Mouse (Mus musculus) forebrain, embryonic 14.5 days (tissue): ENCODE measurements at regions not wholly inside any gene's neighbourhood (a gene's known extent, or its start where the extent isn't known, plus 50 kb on each side); places are given as distances from the start of the nearest gene placed in this dataset.

Experiments
- ATAC-seq: fragments of 200-750 bp; cut with Nextera tagmentation; 2 replicates; pipeline ENCODE4 v1.8.0; 2017; ENCODE audit warnings: mild to moderate bottlenecking, moderate library complexity
- DNase-seq: peaks from one replicate; pipeline ENCODE4 v3.0.0-alpha.2; 2015; ENCODE audit warnings: low spot score
- H3K27ac ChIP-seq: fragments of 300-500 bp; sonication (generic); 2 replicates; pipeline ENCODE4 v1.5.1; 2014; ENCODE audit warnings: low read depth, mild to moderate bottlenecking, control low read depth, low read length, moderate library complexity
- H3K27me3 ChIP-seq: fragments of 300-500 bp; sonication (generic); replicated peaks from 2 replicates; pipeline ENCODE4 v1.6.1; 2014; ENCODE audit warnings: low read length, control low read depth, mixed read lengths; ENCODE audit not compliant: control insufficient read depth, insufficient read depth
- H3K36me3 ChIP-seq: fragments of 300-500 bp; sonication (generic); 2 replicates; pipeline ENCODE4 v1.6.1; 2014; ENCODE audit warnings: low read length, control low read depth; ENCODE audit not compliant: control insufficient read depth, insufficient read depth
- H3K4me1 ChIP-seq: fragments of 300-500 bp; sonication (generic); 2 replicates; pipeline ENCODE4 v1.6.1; 2014; ENCODE audit warnings: antibody characterized with exemption, low read length, control low read depth; ENCODE audit not compliant: control insufficient read depth, insufficient read depth
- H3K4me2 ChIP-seq: fragments of 300-500 bp; sonication (generic); 2 replicates; pipeline ENCODE4 v1.6.1; 2014; ENCODE audit warnings: mild to moderate bottlenecking, control low read depth, low read length
- H3K4me3 ChIP-seq: fragments of 300-500 bp; sonication (generic); 2 replicates; pipeline ENCODE4 v1.5.1; 2014; ENCODE audit warnings: low read depth, low read length, control low read depth
- H3K9ac ChIP-seq: fragments of 300-500 bp; sonication (generic); 2 replicates; pipeline ENCODE4 v1.6.1; 2014; ENCODE audit warnings: mild to moderate bottlenecking, low read length, control low read depth, moderate library complexity
- H3K9me3 ChIP-seq: fragments of 300-500 bp; sonication (generic); replicated peaks from 2 replicates; pipeline ENCODE4 v1.6.1; 2016; ENCODE audit warnings: low read length, control low read depth, mixed read lengths; ENCODE audit not compliant: control insufficient read depth
- WGBS: fragments of 180-500 bp; shearing (Covaris S2); extraction: QIAGEN DNeasy Blood & Tissue Kit; methylation state at CpG from one replicate; pipeline ENCODE4 v1.1.7; 2014; 5-methylcytosine and 5-hydroxymethylcytosine counted together

GRCm38 (mm10) chr6:14298167-14298566 lies 426.8 kb upstream of the 2610001J05Rik start:
- Histone ChIP-seq H3K27me3 (no peaks in the 10 kb centered on the region), H3K4me2 (no peak overlapping the region), H3K27ac (no peak overlapping the region), H3K4me3 (no peak overlapping the region), H3K9me3 (no peaks in the 10 kb centered on the region), H3K4me1 (no peaks in the 10 kb centered on the region), H3K36me3 (no peaks in the 10 kb centered on the region), H3K9ac (no peak overlapping the region)
- DNase-seq (no peak), ATAC-seq (no peak)

- no peak for ATAC-seq
- H3K36me3 ChIP-seq: no peaks in the 10 kb centered on the region
- no peaks in the 10 kb centered on the region for H3K27me3 ChIP-seq
- H3K4me2 ChIP-seq: no peak overlapping the region
- H3K27ac ChIP-seq: no peak overlapping the region
- no peak for DNase-seq
- H3K9me3 ChIP-seq: no peaks in the 10 kb centered on the region
- H3K4me1 ChIP-seq: no peaks in the 10 kb centered on the region
- H3K9ac ChIP-seq: no peak overlapping the region
- no peak overlapping the region for H3K4me3 ChIP-seq
These were observed 426.1 kb upstream of the 2610001J05Rik start for GRCm38 (mm10) chr6:14297428-14297827.

GRCm38 (mm10) chr6:14290843-14291242 lies 419.5 kb upstream of the 2610001J05Rik start:
- H3K9ac ChIP-seq: no peak overlapping the region
- H3K36me3 ChIP-seq: no peaks in the 10 kb centered on the region
- no peak overlapping the region for H3K4me2 ChIP-seq
- H3K27me3 ChIP-seq: no peaks in the 10 kb centered on the region
- no peaks in the 10 kb centered on the region for H3K4me1 ChIP-seq
- no peak overlapping the region for H3K27ac ChIP-seq
- ATAC-seq (no peak; the same call in 1 of the 2 replicates), DNase-seq (peak; percentile 21)
- H3K4me3 ChIP-seq: no peak overlapping the region
- H3K9me3 ChIP-seq: no peaks in the 10 kb centered on the region
- 13% methylated on average over 1 of the region's 1 CpGs for WGBS

DNA sequence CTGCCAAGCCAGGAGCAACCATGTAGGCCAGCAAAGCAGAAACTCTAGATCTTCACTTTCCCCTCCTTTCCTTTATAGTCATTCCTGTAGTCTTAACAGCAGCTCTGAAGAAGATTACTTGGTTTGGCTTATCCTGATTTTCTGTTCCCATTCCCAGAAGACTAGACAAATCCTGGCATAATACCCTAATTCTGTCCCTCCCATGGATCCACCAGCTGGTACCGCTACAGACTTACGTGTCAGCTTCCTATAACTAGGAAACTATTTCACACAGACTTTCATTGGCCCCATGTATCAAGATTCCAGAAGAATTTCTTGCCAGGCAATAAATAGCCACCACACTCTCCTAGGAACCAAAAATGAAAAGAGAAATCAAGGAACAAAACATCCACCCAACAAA lies 410.2 kb upstream of the 2610001J05Rik start:
- Histone ChIP-seq H3K9ac (no peak overlapping the region), H3K27me3 (no peaks in the 10 kb centered on the region), H3K4me2 (no peak overlapping the region), H3K27ac (no peak overlapping the region), H3K9me3 (no peaks in the 10 kb centered on the region), H3K4me3 (no peak overlapping the region), H3K36me3 (no peaks in the 10 kb centered on the region), H3K4me1 (no peaks in the 10 kb centered on the region)
- WGBS: 91% methylated on average over 2 of the region's 2 CpGs
- no peak for ATAC-seq
- DNase-seq: no peak

- Histone ChIP-seq H3K9ac (no peak overlapping the region), H3K4me1 (no peaks in the 10 kb centered on the region), H3K27ac (no peak overlapping the region), H3K27me3 (no peaks in the 10 kb centered on the region), H3K36me3 (no peaks in the 10 kb centered on the region), H3K9me3 (no peaks in the 10 kb centered on the region), H3K4me2 (no peak overlapping the region), H3K4me3 (no peak overlapping the region)
- 72% methylated on average over 1 of the region's 1 CpGs for WGBS
- ATAC-seq: no peak
- DNase-seq: peak; percentile 2
These were observed 390.6 kb upstream of the 2610001J05Rik start for GRCm38 (mm10) chr6:14261941-14262340.

DNA sequence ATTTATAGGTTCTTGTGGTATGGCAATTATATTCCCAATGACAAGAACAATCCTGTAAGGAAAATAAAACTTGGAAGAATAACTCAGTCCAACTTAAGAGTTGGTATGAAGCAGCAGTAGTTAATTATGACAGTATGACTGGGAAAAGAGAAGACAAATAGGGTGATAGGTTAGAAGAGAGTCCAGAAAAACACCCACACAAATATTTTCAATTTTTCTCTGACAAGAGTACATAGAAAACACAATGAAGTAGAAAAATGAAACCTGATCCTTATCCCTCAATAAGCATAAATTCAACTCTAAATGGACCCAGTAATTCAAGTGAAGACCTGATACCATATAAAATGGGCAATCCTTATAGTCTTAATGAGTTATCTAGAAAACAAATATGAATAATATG lies 369.0 kb upstream of the 2610001J05Rik start:
- no peaks in the 10 kb centered on the region for H3K4me1 ChIP-seq
- H3K9ac ChIP-seq: no peak overlapping the region
- H3K4me2 ChIP-seq: no peak overlapping the region
- no peaks in the 10 kb centered on the region for H3K36me3 ChIP-seq
- no peak for DNase-seq
- no peaks in the 10 kb centered on the region for H3K27me3 ChIP-seq
- no peaks in the 10 kb centered on the region for H3K9me3 ChIP-seq
- no peak for ATAC-seq
- no peak overlapping the region for H3K27ac ChIP-seq
- H3K4me3 ChIP-seq: no peak overlapping the region

DNA sequence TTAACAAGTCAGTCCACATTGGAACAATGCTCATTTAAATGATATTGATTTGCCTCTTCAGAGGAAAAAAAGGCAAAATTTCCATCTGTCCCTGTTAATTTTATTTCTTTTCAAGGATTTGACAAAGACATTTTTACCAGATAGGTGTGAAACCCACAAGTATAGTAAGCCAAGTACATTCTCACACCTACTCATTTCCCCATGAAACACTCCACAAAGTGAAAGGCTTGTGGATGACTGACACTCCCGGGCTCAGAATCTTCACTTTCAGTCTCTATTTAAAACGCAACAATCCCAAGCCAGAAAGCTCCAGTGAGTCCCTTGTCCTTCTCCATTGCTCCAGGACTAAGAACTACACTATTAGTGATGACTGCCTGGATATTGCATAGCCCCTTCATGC lies 367.8 kb upstream of the 2610001J05Rik start:
- Histone ChIP-seq H3K4me3 (no peak overlapping the region), H3K4me2 (no peak overlapping the region), H3K27me3 (no peaks in the 10 kb centered on the region), H3K36me3 (no peaks in the 10 kb centered on the region), H3K9ac (no peak overlapping the region), H3K4me1 (no peaks in the 10 kb centered on the region), H3K27ac (no peak overlapping the region), H3K9me3 (no peaks in the 10 kb centered on the region)
- DNase-seq (peak; percentile 1), ATAC-seq (no peak)
- WGBS: 74% methylated on average over 2 of the region's 2 CpGs

DNA sequence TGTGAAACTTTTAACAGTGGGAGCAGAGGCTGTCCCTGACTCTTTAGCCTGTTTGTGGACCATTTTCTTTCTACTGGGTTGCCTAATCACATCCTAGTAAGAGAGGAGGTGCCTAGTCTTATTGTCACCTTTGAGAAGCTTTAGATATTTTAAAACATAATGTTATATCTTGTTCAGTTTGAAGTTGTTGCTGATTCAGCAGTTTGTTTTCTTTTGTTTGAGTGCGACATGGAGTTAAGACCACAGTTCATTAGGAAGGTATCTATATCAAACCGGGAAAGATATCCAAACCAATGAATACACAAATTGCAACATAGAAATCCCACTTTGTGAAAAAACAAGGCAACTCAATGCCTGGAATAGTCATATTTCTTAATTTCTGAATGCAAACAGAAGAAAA lies 359.5 kb upstream of the 2610001J05Rik start:
- Histone ChIP-seq H3K27ac (no peak overlapping the region), H3K4me1 (no peaks in the 10 kb centered on the region), H3K9me3 (no peaks in the 10 kb centered on the region), H3K4me2 (no peak overlapping the region), H3K4me3 (no peak overlapping the region), H3K27me3 (no peaks in the 10 kb centered on the region), H3K9ac (no peak overlapping the region), H3K36me3 (no peaks in the 10 kb centered on the region)
- no peak for ATAC-seq
- DNase-seq: no peak
- 95% methylated on average over 2 of the region's 2 CpGs for WGBS

GRCm38 (mm10) chr6:14207509-14207908 lies 336.2 kb upstream of the 2610001J05Rik start:
- no peaks in the 10 kb centered on the region for H3K9me3 ChIP-seq
- peak; percentile 74 for DNase-seq
- no peak overlapping the region for H3K27ac ChIP-seq
- H3K4me3 ChIP-seq: no peak overlapping the region
- no peaks in the 10 kb centered on the region for H3K36me3 ChIP-seq
- H3K4me2 ChIP-seq: no peak overlapping the region
- no peak overlapping the region for H3K9ac ChIP-seq
- ATAC-seq: peak; percentile 76
- H3K4me1 ChIP-seq: no peaks in the 10 kb centered on the region
- 4% methylated on average over 2 of the region's 2 CpGs for WGBS
- H3K27me3 ChIP-seq: no peaks in the 10 kb centered on the region

GRCm38 (mm10) chr6:14197107-14197506 lies 325.8 kb upstream of the 2610001J05Rik start:
- H3K27ac ChIP-seq: no peak overlapping the region
- no peaks in the 10 kb centered on the region for H3K36me3 ChIP-seq
- WGBS: 71% methylated on average over 3 of the region's 3 CpGs
- no peak for ATAC-seq
- H3K4me2 ChIP-seq: no peak overlapping the region
- no peaks in the 10 kb centered on the region for H3K9me3 ChIP-seq
- no peak overlapping the region for H3K4me3 ChIP-seq
- H3K27me3 ChIP-seq: no peaks in the 10 kb centered on the region
- no peak for DNase-seq
- H3K9ac ChIP-seq: no peak overlapping the region
- no peaks in the 10 kb centered on the region for H3K4me1 ChIP-seq
